ENCODE assay signal across 9 mouse cellular contexts in the genomic region with DNA sequence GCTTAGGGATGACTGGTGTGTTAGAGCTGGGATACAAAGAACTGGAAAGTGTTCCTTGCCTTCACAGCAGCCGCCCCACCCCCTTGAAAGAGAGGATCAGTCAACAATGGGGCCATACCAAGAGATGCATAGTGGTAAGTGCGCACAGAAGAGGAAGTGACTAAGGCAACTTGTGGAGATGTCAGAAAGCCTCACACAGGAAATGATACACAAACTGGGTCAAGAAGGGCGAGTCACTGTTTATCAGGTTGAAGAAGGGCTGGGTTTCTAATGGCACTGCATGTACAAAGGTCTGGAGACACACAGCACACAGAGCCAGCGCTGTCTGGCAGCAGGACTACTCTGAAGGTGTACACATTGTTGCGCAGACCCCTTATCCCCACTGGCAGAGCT. TPM values are rescaled to one million over a fixed set of nuclear protein-coding genes. Genes with fewer than 3 reads are reported as not detected.
DNase-seq lines count a peak whose midpoint lies in the region; ATAC-seq lines count a peak whose summit lies in the region.
"Had no signal": no experiment of that assay in that cellular context is flagged by ENCODE, and none has a peak within 500 bp of the region (broad histone marks: within the 10 kb centered on the region; RNA-seq: fewer than 3 reads in every experiment).

No protein-coding gene starts in this region.

- H3K4me1 ChIP-seq in heart, embryonic 12.5 days (replicated peaks): peaks cover 3% of the 10 kb centered on the region; the same call in 1 of the 2 replicates
- H3K4me1 ChIP-seq in lung, embryonic 16.5 days (replicated peaks; ENCODE audit: control insufficient read depth, insufficient read depth, low read length): peaks cover 3% of the 10 kb centered on the region; the same call in 1 of the 2 replicates

- WGBS in heart, embryonic 12.5 days: 65% methylated on average over 5 of the region's 5 CpGs
- WGBS in lung, embryonic 16.5 days: 64% methylated on average over 5 of the region's 5 CpGs

- H3K4me2 ChIP-seq in heart, embryonic 12.5 days: no peak overlapping the region
- H3K4me2 ChIP-seq in lung, embryonic 16.5 days (ENCODE audit: low read depth, low read length): no peak overlapping the region

- H3K27ac ChIP-seq in heart, embryonic 12.5 days (ENCODE audit: poor library complexity, severe bottlenecking): no peak overlapping the region
- H3K27ac ChIP-seq in lung, embryonic 16.5 days (ENCODE audit: low read length): no peak overlapping the region

- no peak overlapping the region for H3K9ac ChIP-seq in heart, embryonic 12.5 days
- no peak overlapping the region for H3K9ac ChIP-seq in lung, embryonic 16.5 days (ENCODE audit: low read length)

- H3K36me3 ChIP-seq in heart, embryonic 12.5 days: no peaks in the 10 kb centered on the region
- H3K36me3 ChIP-seq in lung, embryonic 16.5 days (ENCODE audit: control insufficient read depth, insufficient read depth, low read length): no peaks in the 10 kb centered on the region

- no peaks in the 10 kb centered on the region for H3K9me3 ChIP-seq in heart, embryonic 12.5 days (replicated peaks)
- H3K9me3 ChIP-seq in lung, embryonic 16.5 days (ENCODE audit: control insufficient read depth, low read length): no peaks in the 10 kb centered on the region

- H3K27me3 ChIP-seq in heart, embryonic 12.5 days (replicated peaks): no peaks in the 10 kb centered on the region
- no peaks in the 10 kb centered on the region for H3K27me3 ChIP-seq in lung, embryonic 16.5 days (ENCODE audit: control insufficient read depth, insufficient read depth, low read depth, low read length)

- DNase-seq in heart, postnatal 25 days (ENCODE audit: low spot score): no peak
- DNase-seq in thymus, adult 18-20 months: peak; percentile 43 to 75
- DNase-seq in cerebellum, adult 9-10 months: no peak
- DNase-seq in left cerebral cortex, adult 11 months (ENCODE audit: low spot score): no peak

- H3K4me3 ChIP-seq in heart, embryonic 12.5 days: no peak overlapping the region
- H3K4me3 ChIP-seq in lung, embryonic 16.5 days (ENCODE audit: low read length): no peak overlapping the region

- ATAC-seq in heart, embryonic 12.5 days (ENCODE audit: insufficient number of reproducible peaks, low FRiP score): peak; percentile 51; the same call in 1 of the 2 replicates
- ATAC-seq in granulocyte monocyte progenitor cell, adult 5-6 weeks (replicated peaks; ENCODE audit: poor library complexity, severe bottlenecking): peak; percentile 83
- peak; percentile 54; the same call in 1 of the 2 replicates for ATAC-seq in lung, embryonic 16.5 days (ENCODE audit: low read depth)
- ATAC-seq in erythroblast, adult 5-6 weeks (replicated peaks; ENCODE audit: low FRiP score, poor library complexity, severe bottlenecking): no peak

- intact Hi-C loops in heart, postnatal 25 days (cut with DNase I): no loop called here

RNA-seq across cellular contexts. Expression of gene Gm5426, which starts 45.0 kb away (rescaled TPM):
- polyA plus RNA-seq in heart, embryonic 12.5 days (2016; fragmentation: Nextera tagmentation; extraction: Ambion mirVana): not detected in 2 replicates
- total RNA-seq in heart, postnatal 25 days (2021): not detected
- total RNA-seq in granulocyte monocyte progenitor cell, adult 5-6 weeks (2014; fragmentation: Nextera tagmentation): not detected in 2 replicates
- not detected in 2 replicates for total RNA-seq in granulocyte monocyte progenitor cell, adult 5-6 weeks (2017)
- not detected in 2 replicates for polyA plus RNA-seq in lung, embryonic 16.5 days (2015; fragmentation: Nextera tagmentation; extraction: Ambion mirVana)
- not detected in 2 replicates for total RNA-seq in erythroblast, adult 5-6 weeks (2015; ENCODE audit: low replicate concordance)
- total RNA-seq in erythroblast, adult 5-6 weeks (2017; ENCODE audit: low replicate concordance): not detected in 2 replicates
- polyA plus RNA-seq: kidney, embryonic 16.5 days had no signal

Comparison
In these comparisons a context has a peak if more than half of its experiments do, and no peak if none do; other contexts are left out.
1. DNase-seq: peak in thymus, adult 18-20 months (2 of 2); none in heart, postnatal 25 days (single experiment), cerebellum, adult 9-10 months (single experiment) and left cerebral cortex, adult 11 months (single experiment).